Mouse (Mus musculus) neural tube, embryonic 12.5 days (tissue): ENCODE data around the gene Fam122c. TPM values are rescaled to one million over a fixed set of nuclear protein-coding genes. Genes with fewer than 3 reads are reported as not detected.

ENCODE experiments used
- polyA plus RNA-seq: library from polyadenylated mRNA; unstranded; fragments of >200 nt; fragmentation: Nextera tagmentation; extraction: Ambion mirVana; gene quantifications from 2 replicates; pipeline ENCODE4 v1.2.1, GENCODE M21; 2016

Fam122c gene
- polyA plus RNA-seq, 1 experiment from 2014 or later = not detected

Other genes with a start within 250 kb of the Fam122c start
- 1.8 TPM in 2 replicates for gene Plac1, start 33.3 kb upstream of the Fam122c start, polyA plus RNA-seq
- gene Fam122b, start 3.6 kb upstream of the Fam122c start, polyA plus RNA-seq = 5.1 and 7.4 TPM in 2 replicates
- gene Mospd1, start 97.1 kb downstream of the Fam122c start, polyA plus RNA-seq = 70.9 and 80.5 TPM in 2 replicates
- not detected in 2 replicates for gene Etd, start 161.5 kb downstream of the Fam122c start, polyA plus RNA-seq